Mouse (Mus musculus) CH12.LX (cell line): Measurements from ENCODE around the gene Pde4b. TPM values are rescaled to one million over a fixed set of nuclear protein-coding genes. Genes with fewer than 3 reads are reported as not detected.

Experiments
- DNase-seq: peaks from one replicate; pipeline ENCODE4 v3.0.0-alpha.2; 2013; ENCODE audit errors: extremely low read depth
- H3K27ac ChIP-seq: 2 replicates; pipeline ENCODE4 v1.5.1; 2012; ENCODE audit warnings: low read depth, mild to moderate bottlenecking, control low read depth, moderate library complexity; ENCODE audit not compliant: insufficient read depth
- H3K27me3 ChIP-seq: replicated peaks from 2 replicates; pipeline ENCODE3; 2012; ENCODE audit warnings: inconsistent platforms
- H3K36me3 ChIP-seq, 2 experiments: replicated peaks in 1 of 2; 2 replicates each; pipeline versions ENCODE3 to v1.6.1; 2012; ENCODE audit warnings: inconsistent platforms in 1 of 2, low read length in 1 of 2, mild to moderate bottlenecking in 1 of 2, mixed read lengths in 1 of 2, moderate library complexity in 1 of 2; ENCODE audit not compliant: control insufficient read depth in 1 of 2, insufficient read depth in 1 of 2
- H3K4me1 ChIP-seq, 2 experiments: 2 replicates each; pipeline ENCODE4 v1.6.1; 2012; ENCODE audit warnings: inconsistent platforms in 1 of 2, moderate library complexity in 1 of 2; ENCODE audit not compliant: insufficient read depth in 2 of 2, control insufficient read depth in 1 of 2
- H3K4me2 ChIP-seq: 2 replicates; pipeline ENCODE4 v1.6.1; 2012; ENCODE audit warnings: low read depth, mild to moderate bottlenecking, control low read depth; ENCODE audit not compliant: poor library complexity, insufficient read depth, severe bottlenecking
- H3K4me3 ChIP-seq, 3 experiments: fragments of 150-350 bp in 1 of 3; sonication (generic) in 1 of 3; replicated peaks in 1 of 3; 2 replicates each; pipeline versions ENCODE3 to v1.5.1; 2011 to 2012; ENCODE audit warnings: low read depth in 2 of 3, low read length in 2 of 3, mild to moderate bottlenecking in 2 of 3, moderate library complexity in 2 of 3, control low read depth in 1 of 3, improper control_type of control experiment in 1 of 3, inconsistent platforms in 1 of 3, mixed read lengths in 1 of 3; ENCODE audit not compliant: poor library complexity in 1 of 3
- H3K79me2 ChIP-seq: replicated peaks from 2 replicates; pipeline ENCODE4 v1.6.1; 2012; ENCODE audit warnings: mild to moderate bottlenecking, moderate library complexity; ENCODE audit not compliant: control insufficient read depth, poor library complexity, insufficient read depth, severe bottlenecking; ENCODE audit errors: extremely low read depth
- H3K9ac ChIP-seq: 2 replicates; pipeline ENCODE4 v1.6.1; 2012; ENCODE audit warnings: low read depth, mild to moderate bottlenecking, control low read depth, moderate library complexity; ENCODE audit not compliant: insufficient read depth
- H3K9me3 ChIP-seq: replicated peaks from 2 replicates; pipeline ENCODE3; 2012; ENCODE audit warnings: low read length, inconsistent platforms, mixed read lengths
- BHLHE40 ChIP-seq: IDR thresholded peaks from 2 replicates; pipeline ENCODE4 v1.6.1; 2011; ENCODE audit warnings: mild to moderate bottlenecking, low read depth, low read length, improper control_type of control experiment
- CHD1 ChIP-seq: IDR thresholded peaks from 2 replicates; pipeline ENCODE4 v1.6.1; 2012; ENCODE audit warnings: low read depth, low read length, improper control_type of control experiment, inconsistent platforms
- CHD2 ChIP-seq: IDR thresholded peaks from 2 replicates; pipeline ENCODE4 v1.6.1; 2011; ENCODE audit warnings: low read length, improper control_type of control experiment
- CTCF ChIP-seq, 2 experiments: IDR thresholded peaks in 1 of 2; conservative IDR thresholded peaks in 1 of 2; 2 replicates each; pipeline ENCODE4 v1.5.1; 2011 to 2012; ENCODE audit warnings: low read depth in 2 of 2, low read length in 2 of 2, improper control_type of control experiment in 1 of 2, inconsistent platforms in 1 of 2, mild to moderate bottlenecking in 1 of 2, moderate library complexity in 1 of 2
- E2F4 ChIP-seq: IDR thresholded peaks from 2 replicates; pipeline ENCODE4 v1.6.1; 2011; ENCODE audit warnings: low read depth, low read length, improper control_type of control experiment; ENCODE audit not compliant: insufficient replicate concordance
- ELF1 ChIP-seq: IDR thresholded peaks from 2 replicates; pipeline ENCODE4 v1.6.1; 2014; ENCODE audit warnings: low read depth, mild to moderate bottlenecking, inconsistent platforms, low read length, improper control_type of control experiment
- EP300 ChIP-seq: IDR thresholded peaks from 2 replicates; pipeline ENCODE4 v1.6.1; 2011; ENCODE audit warnings: low read length, improper control_type of control experiment
- ETS1 ChIP-seq: conservative IDR thresholded peaks from 2 replicates; pipeline ENCODE4 v1.6.1; 2012; ENCODE audit warnings: low read depth, mild to moderate bottlenecking, inconsistent platforms, low read length, improper control_type of control experiment, moderate library complexity
- IRF4 ChIP-seq: IDR thresholded peaks from 2 replicates; pipeline ENCODE4 v1.6.1; 2014; ENCODE audit warnings: low read depth, mild to moderate bottlenecking, inconsistent platforms, low read length, improper control_type of control experiment
- JUN ChIP-seq: IDR thresholded peaks from 2 replicates; pipeline ENCODE4 v1.6.1; 2011; ENCODE audit warnings: low read depth, mild to moderate bottlenecking, low read length, improper control_type of control experiment, moderate library complexity; ENCODE audit not compliant: insufficient read depth
- JUND ChIP-seq: conservative IDR thresholded peaks from 2 replicates; pipeline ENCODE4 v1.6.1; 2011; ENCODE audit warnings: low read depth, low read length, improper control_type of control experiment
- MAFK ChIP-seq: IDR thresholded peaks from 2 replicates; pipeline ENCODE4 v1.6.1; 2011; ENCODE audit warnings: low read length, improper control_type of control experiment; ENCODE audit not compliant: insufficient replicate concordance
- MAZ ChIP-seq: IDR thresholded peaks from 2 replicates; pipeline ENCODE4 v1.6.1; 2012; ENCODE audit warnings: low read depth, mild to moderate bottlenecking, inconsistent platforms, low read length, improper control_type of control experiment, moderate library complexity
- MEF2A ChIP-seq: IDR thresholded peaks from 2 replicates; pipeline ENCODE4 v1.6.1; 2014; ENCODE audit warnings: low read depth, mild to moderate bottlenecking, inconsistent platforms, low read length, improper control_type of control experiment, borderline replicate concordance
- NRF1 ChIP-seq: IDR thresholded peaks from 2 replicates; pipeline ENCODE4 v1.6.1; 2014; ENCODE audit warnings: low read depth, mild to moderate bottlenecking, inconsistent platforms, low read length, improper control_type of control experiment, moderate library complexity
- POLR2A ChIP-seq: IDR thresholded peaks from 2 replicates; pipeline ENCODE4 v1.6.1; 2011; ENCODE audit warnings: low read depth, mild to moderate bottlenecking, improper control_type of control experiment, low read length
- POLR2AphosphoS2 ChIP-seq: IDR thresholded peaks from 2 replicates; pipeline ENCODE4 v1.6.1; 2011; ENCODE audit warnings: low read depth, low read length, improper control_type of control experiment
- RAD21 ChIP-seq: IDR thresholded peaks from 2 replicates; pipeline ENCODE4 v1.6.1; 2011; ENCODE audit warnings: low read depth, mild to moderate bottlenecking, low read length, improper control_type of control experiment, moderate library complexity
- RCOR1 ChIP-seq: conservative IDR thresholded peaks from 2 replicates; pipeline ENCODE4 v1.6.1; 2012; ENCODE audit warnings: low read depth, mild to moderate bottlenecking, inconsistent platforms, low read length, improper control_type of control experiment
- SIN3A ChIP-seq: IDR thresholded peaks from 2 replicates; pipeline ENCODE4 v1.6.1; 2012; ENCODE audit warnings: low read length, improper control_type of control experiment, inconsistent platforms
- SMC3 ChIP-seq: IDR thresholded peaks from 2 replicates; pipeline ENCODE4 v1.6.1; 2011; ENCODE audit warnings: low read depth, low read length, improper control_type of control experiment
- TBP ChIP-seq: conservative IDR thresholded peaks from 2 replicates; pipeline ENCODE4 v1.6.1; 2011; ENCODE audit warnings: low read depth, low read length, improper control_type of control experiment
- TCF12 ChIP-seq: IDR thresholded peaks from 2 replicates; pipeline ENCODE4 v1.6.1; 2014; ENCODE audit warnings: low read depth, mild to moderate bottlenecking, inconsistent platforms, low read length, improper control_type of control experiment
- USF2 ChIP-seq: conservative IDR thresholded peaks from 2 replicates; pipeline ENCODE4 v1.6.1; 2011; ENCODE audit warnings: low read depth, low read length, improper control_type of control experiment
- ZKSCAN1 ChIP-seq: IDR thresholded peaks from 2 replicates; pipeline ENCODE4 v1.6.1; 2012; ENCODE audit warnings: low read depth, inconsistent platforms, low read length, improper control_type of control experiment, borderline replicate concordance
- ZNF384 ChIP-seq: IDR thresholded peaks from 2 replicates; pipeline ENCODE4 v1.6.1; 2012; ENCODE audit warnings: low read depth, low read length, improper control_type of control experiment, inconsistent platforms
- dilution Hi-C: fragments of 300-500 bp; cut with MboI; formaldehyde crosslinking; loops from 2 replicates; pipeline ENCODE4 v1.14.3; 2020; ENCODE audit warnings: low sequenced_read_pairs; ENCODE audit not compliant: extremely low pct_unique_long_range_greater_than_20kb, extremely low pct_ligation_motif_present
- in situ Hi-C: fragments of 300-500 bp; cut with MboI; formaldehyde crosslinking; loops from 3 replicates; pipeline ENCODE4 v1.14.3; 2019; ENCODE audit warnings: low sequenced_read_pairs, low pct_ligation_motif_present, low pct_unique_long_range_greater_than_20kb, mixed read lengths
- polyA plus RNA-seq: library from polyadenylated mRNA; unstranded; fragments of >175 nt; gene quantifications from 2 replicates; pipeline ENCODE4 v1.2.1, GENCODE M21; 2012; ENCODE audit warnings: low read depth; ENCODE audit not compliant: insufficient read length
- total RNA-seq, 2 experiments: library from RNA; depleted of rRNA; stranded (reverse); fragments of 300-350 nt in 1 of 2; fragments of >200 nt in 1 of 2; gene quantifications; 2 replicates each; pipeline ENCODE4 v1.2.3; 2012 to 2014

Gene Pde4b
- total and polyA plus RNA-seq, 3 experiments, result 9.6 to 24.2 (median 21.8) TPM

DNA sequence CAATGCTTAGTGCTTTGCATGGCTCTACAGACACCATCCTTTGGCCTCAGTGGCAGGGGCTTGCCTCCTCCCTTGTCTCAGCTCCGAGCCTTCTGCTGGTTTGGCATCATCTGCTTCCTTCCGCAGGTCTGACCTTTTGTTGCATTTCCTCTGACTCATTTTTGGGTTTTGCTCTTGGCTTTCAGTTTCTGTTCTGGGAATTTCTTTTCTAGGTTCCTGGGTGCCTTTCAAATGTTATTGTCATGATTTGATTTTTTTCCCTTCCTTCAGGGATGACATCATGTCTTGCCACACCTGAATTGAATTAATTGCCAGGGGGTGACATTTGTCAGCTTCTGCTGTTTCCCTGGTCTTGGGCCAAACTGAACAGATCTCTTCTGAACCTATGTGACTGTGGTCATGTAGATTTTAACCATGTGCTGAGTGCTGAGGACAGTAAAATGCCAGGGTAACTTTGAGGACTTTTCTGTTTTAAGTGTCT, 17.2 kb downstream of the Pde4b start:
- no peaks in the 10 kb centered on the region for H3K9me3 ChIP-seq
- H3K79me2 ChIP-seq, result no peaks in the 10 kb centered on the region
- DNase-seq, result peak; percentile 62
- no peak overlapping the region for H3K4me3 ChIP-seq
- in situ Hi-C loops, result no loop called here
- no peaks in the 10 kb centered on the region for H3K36me3 ChIP-seq
- no peaks in the 10 kb centered on the region for H3K27me3 ChIP-seq
- TF ChIP-seq ELF1 (peak; percentile 22; the same call in 1 of the 2 replicates), CHD2 (no peak), BHLHE40 (peak; percentile 56; the same call in 1 of the 2 replicates), SMC3 (no peak), MEF2A (no peak), RCOR1 (0 out of 2 replicates have a peak, but pooled peaks have one; percentile 44), EP300 (peak; percentile 77), ETS1 (peak; percentile 91), JUN (peak; percentile 69), IRF4 (peak; percentile 90), TCF12 (peak; percentile 36; the same call in 1 of the 2 replicates), JUND (peak; percentile 62; the same call in 1 of the 2 replicates), ZNF384 (peak; percentile 44; the same call in 1 of the 2 replicates)
- no peak overlapping the region for H3K9ac ChIP-seq
- peak overlapping the region; percentile 89 for H3K4me2 ChIP-seq
- dilution Hi-C loops, result no loop called here
- peaks cover 3 to 11% of the 10 kb centered on the region in 2 experiments; a peak in 2 of 4 replicates for H3K4me1 ChIP-seq
- no peak overlapping the region for H3K27ac ChIP-seq

DNA sequence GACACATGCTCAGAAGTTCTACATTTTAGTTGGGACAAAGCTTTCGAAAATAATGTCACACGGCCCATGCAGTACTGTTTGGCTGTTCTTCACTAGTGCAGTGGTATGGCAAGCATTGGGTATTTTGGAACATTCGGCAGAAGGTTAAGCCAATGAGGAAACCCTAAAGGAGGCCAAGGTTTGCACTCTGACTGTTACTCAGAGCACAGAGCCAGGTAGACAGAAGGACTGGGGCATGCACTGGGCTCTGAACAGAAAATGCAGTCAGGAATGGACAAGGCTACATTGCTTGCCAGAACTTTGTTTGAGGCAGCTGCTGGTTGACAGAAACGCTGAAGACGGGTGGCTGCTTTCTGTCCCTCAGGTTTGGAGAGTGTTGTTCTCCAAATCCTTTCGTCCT, 19.4 kb downstream of the Pde4b start:
- Histone ChIP-seq H3K4me2 (no peak overlapping the region), H3K9me3 (no peaks in the 10 kb centered on the region), H3K4me1 (peaks cover 3 to 11% of the 10 kb centered on the region in 2 experiments; a peak in 2 of 4 replicates), H3K27me3 (no peaks in the 10 kb centered on the region), H3K27ac (no peak overlapping the region), H3K36me3 (no peaks in the 10 kb centered on the region), H3K9ac (no peak overlapping the region), H3K4me3 (no peak overlapping the region), H3K79me2 (no peaks in the 10 kb centered on the region)
- DNase-seq, result no peak
- in situ Hi-C loops (no loop called here), dilution Hi-C loops (no loop called here)
- TF ChIP-seq POLR2A (no peak), TCF12 (no peak), POLR2AphosphoS2 (no peak), RCOR1 (no peak), MEF2A (no peak), MAZ (no peak), MAFK (no peak), BHLHE40 (no peak), USF2 (no peak), CTCF (conservative IDR thresholded peaks at IDR 0.05 in 1 of 2, IDR thresholded peaks at IDR 0.05 in 1 of 2; ENCODE audit: low read depth in 2 of 2, low read length in 2 of 2) (no peak), ZKSCAN1 (no peak), TBP (no peak), CHD1 (no peak), SIN3A (no peak), RAD21 (no peak), E2F4 (no peak), NRF1 (no peak)
